Mouse (Mus musculus) left cerebral cortex, adult 9 months (tissue): ENCODE results near the gene Fancf.

Experiments used
- DNase-seq, 2 experiments: peaks; one replicate each; pipeline ENCODE4 v3.0.0; 2022; ENCODE audit warnings: low spot score in 2 of 2

The Fancf gene

GRCm38 (mm10) chr7:51862097-51862492, at the start of gene Fancf:
Gene Fancf, minus strand, starts transcription at chr7:51862267.
- peak; percentile 89 to 99 for DNase-seq

GRCm38 (mm10) chr7:51899066-51899465, 37.0 kb upstream of the Fancf start:
- no peak for DNase-seq

GRCm38 (mm10) chr7:51894939-51895338, 32.9 kb upstream of the Fancf start:
- DNase-seq, result no peak

- DNase-seq, result no peak
These were observed 32.2 kb upstream of the Fancf start for GRCm38 (mm10) chr7:51894133-51894801.

- DNase-seq, result no peak
These were observed 30.9 kb upstream of the Fancf start for GRCm38 (mm10) chr7:51893008-51893407.

- DNase-seq, result no peak
These were observed 30.3 kb upstream of the Fancf start for GRCm38 (mm10) chr7:51892224-51892965.

GRCm38 (mm10) chr7:51889601-51890000, 27.5 kb upstream of the Fancf start:
- DNase-seq, result no peak

- DNase-seq, result no peak
These were observed 25.9 kb upstream of the Fancf start for GRCm38 (mm10) chr7:51887678-51888567.

GRCm38 (mm10) chr7:51885345-51885744, 23.3 kb upstream of the Fancf start:
- no peak for DNase-seq

GRCm38 (mm10) chr7:51880121-51880520, 18.1 kb upstream of the Fancf start:
- DNase-seq, result no peak

GRCm38 (mm10) chr7:51879136-51879723, 17.2 kb upstream of the Fancf start:
- DNase-seq, result peak; percentile 33 to 69

GRCm38 (mm10) chr7:51878730-51879129, 16.7 kb upstream of the Fancf start:
- no peak for DNase-seq

- DNase-seq, result no peak
These were observed 14.2 kb upstream of the Fancf start for GRCm38 (mm10) chr7:51876316-51876715.

GRCm38 (mm10) chr7:51872597-51872996, 10.5 kb upstream of the Fancf start:
- DNase-seq, result no peak

GRCm38 (mm10) chr7:51872041-51872440, 10.0 kb upstream of the Fancf start:
- no peak for DNase-seq

- DNase-seq, result no peak
These were observed 5.9 kb upstream of the Fancf start for GRCm38 (mm10) chr7:51867983-51868382.

- DNase-seq, result no peak
These were observed 3.3 kb upstream of the Fancf start for GRCm38 (mm10) chr7:51865336-51865735.

GRCm38 (mm10) chr7:51862842-51863241, 775 bp upstream of the Fancf start:
- DNase-seq, result no peak

- DNase-seq, result peak; percentile 76 to 86
These were observed 594 bp downstream of the Fancf start, which contains the start of gene Gas2 for GRCm38 (mm10) chr7:51861250-51862096. Gene Gas2, plus strand, starts transcription at chr7:51862015.

GRCm38 (mm10) chr7:51851890-51852507, 10.1 kb downstream of the Fancf start:
- no peak for DNase-seq
